Mouse (Mus musculus) testis, adult 2 months (tissue): Measurements from ENCODE around the gene P3h4.

Experiments used
- CTCF ChIP-seq: fragments of 200-500 bp; IDR thresholded peaks from 2 replicates; pipeline ENCODE4 v1.5.1; 2012; ENCODE audit warnings: low read depth, mild to moderate bottlenecking, inconsistent platforms, low read length, moderate library complexity; ENCODE audit not compliant: control insufficient read depth, insufficient read depth, insufficient replicate concordance
- POLR2A ChIP-seq: fragments of 200-500 bp; IDR thresholded peaks from 2 replicates; pipeline ENCODE4 v1.6.1; 2012; ENCODE audit warnings: low read depth, mild to moderate bottlenecking, inconsistent platforms, low read length, moderate library complexity; ENCODE audit not compliant: control insufficient read depth

GRCm38 (mm10) chr11:100423836-100424235, 9.2 kb upstream of the P3h4 start:
- TF ChIP-seq POLR2A: no peak
- no peak for TF ChIP-seq CTCF
